Mouse (Mus musculus): ENCODE measurements around the gene H3f3b.
"Not testable (repeated sequence)": the region's sequence is repeated elsewhere in the genome, so short reads cannot be mapped to it uniquely, and the experiment has no call there.

Gene H3f3b

DNA sequence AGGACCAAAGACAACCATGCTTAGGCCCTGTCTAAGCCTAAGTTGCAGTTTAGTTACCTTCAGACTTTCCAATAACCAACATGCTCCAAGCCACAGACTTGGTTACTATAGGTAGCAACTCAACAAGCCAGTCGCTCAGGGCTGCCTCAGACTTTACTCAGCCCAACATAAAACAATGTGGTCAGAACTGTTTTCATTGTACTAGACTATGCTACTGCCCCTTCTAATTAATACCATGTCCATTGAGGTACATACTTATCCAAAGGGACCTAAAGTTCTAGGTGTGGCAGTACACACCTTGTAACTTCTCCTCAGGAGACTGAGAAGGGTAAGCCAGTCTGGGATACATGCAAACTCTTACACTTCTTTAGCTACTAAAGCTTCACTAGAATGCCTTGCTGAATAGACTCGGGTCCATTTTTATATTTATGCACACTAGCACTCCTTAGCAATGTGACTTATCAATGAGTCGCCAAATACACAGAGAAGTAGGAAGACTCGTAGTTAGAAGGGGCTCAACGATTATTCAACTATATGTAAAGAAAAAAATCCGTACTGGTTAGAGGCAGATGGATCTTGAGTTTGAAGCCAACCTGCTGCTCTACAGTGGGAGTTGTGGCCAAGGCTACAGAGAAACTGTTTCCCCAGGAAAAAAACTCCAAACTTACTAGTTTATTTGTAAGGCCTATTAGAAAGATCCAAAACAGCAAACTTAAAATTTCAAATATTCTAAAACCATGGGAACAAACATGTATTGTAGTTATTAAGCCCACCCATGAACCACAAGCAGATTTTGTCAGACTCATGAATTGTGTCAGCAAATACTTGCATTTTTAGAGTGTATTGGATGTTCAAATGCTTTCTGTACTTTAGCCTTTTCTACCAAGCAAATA is 6.2 kb downstream of the H3f3b start:
- no peak for DNase-seq (ENCODE audit: low spot score)

DNA sequence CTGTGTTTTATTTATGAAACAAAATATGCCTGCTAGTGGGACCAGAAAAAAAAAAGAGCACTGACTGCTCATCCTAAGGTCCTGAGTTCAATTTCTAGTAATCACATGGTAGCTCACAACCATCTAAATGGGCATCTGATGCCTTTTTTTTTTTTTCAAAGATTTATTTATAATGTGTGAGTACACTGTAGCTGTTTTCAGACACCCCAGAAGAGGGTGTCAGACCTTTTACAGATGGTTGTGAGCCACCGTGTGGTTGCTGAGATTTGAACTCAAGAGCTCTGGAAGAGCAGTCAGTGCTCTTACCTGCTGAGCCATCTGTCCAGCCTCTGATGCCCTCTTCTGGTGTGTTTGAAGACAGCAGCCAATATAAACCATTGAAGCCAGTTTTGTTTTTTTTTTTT is 7.2 kb downstream of the H3f3b start:
- DNase-seq (ENCODE audit: low spot score): no peak

DNA sequence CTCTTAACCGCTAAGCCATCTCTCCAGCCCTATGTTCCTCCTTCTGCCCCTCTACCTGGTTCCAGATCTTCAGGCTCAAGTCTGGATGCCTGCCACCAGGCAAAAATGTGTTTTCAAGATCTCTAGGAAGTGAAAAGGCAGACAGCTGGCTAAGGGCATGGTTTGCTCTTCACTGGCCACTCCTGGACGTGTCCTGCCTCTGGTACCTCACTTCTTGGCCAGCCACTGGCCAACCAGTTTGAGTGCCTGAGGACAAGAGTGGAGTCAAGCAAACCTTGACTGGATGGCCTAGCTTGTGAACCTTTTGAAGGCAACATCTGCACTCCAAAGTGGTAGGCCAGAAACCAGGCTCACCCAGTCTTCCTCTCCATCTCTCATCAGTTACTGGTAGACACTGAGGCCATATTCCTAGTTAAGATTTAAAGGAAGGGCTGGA is 7.8 kb downstream of the H3f3b start:
- DNase-seq (ENCODE audit: low spot score): no peak

DNA sequence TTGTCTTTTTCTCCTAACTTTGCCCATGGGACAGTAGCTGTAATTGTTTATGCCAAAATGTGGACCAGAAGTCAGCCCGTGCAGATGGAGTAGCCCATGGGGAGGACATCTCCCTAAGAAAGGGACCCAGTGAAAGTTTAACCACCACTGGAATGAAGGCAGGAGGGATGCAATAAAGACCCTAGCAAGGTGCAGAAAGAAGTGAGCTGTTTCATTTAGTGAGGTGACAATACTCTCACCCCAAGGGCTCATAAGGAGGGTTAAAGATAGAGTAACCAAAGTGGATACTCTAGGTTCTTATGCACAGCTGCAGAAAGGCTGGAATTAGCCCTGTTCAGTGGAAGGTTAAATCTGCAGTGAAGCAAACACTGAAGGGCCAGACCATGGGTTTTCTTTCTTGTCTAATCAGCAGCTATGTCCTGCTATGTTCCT is 8.4 kb downstream of the H3f3b start:
- no peak for DNase-seq (ENCODE audit: low spot score)

DNA sequence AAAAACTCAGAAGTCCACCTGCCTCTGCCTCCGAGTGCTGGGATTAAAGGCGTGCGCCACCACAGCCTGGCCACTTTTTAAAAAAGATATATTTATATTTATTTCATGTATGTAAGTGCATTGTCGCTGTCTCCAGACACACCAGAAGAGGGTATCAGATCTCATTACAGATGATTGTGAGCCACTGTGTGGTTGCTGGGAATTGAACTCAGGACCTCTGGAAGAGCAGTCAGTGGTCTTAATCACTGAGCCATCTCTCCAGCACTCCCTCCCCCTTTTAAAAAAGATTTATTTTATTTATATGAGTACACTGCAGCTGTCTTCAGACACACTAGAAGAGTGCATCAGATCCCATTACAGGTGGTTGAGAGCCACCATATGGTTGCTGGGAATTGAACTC is 8.9 kb downstream of the H3f3b start:
- not testable (repeated sequence) for DNase-seq (ENCODE audit: low spot score)

DNA sequence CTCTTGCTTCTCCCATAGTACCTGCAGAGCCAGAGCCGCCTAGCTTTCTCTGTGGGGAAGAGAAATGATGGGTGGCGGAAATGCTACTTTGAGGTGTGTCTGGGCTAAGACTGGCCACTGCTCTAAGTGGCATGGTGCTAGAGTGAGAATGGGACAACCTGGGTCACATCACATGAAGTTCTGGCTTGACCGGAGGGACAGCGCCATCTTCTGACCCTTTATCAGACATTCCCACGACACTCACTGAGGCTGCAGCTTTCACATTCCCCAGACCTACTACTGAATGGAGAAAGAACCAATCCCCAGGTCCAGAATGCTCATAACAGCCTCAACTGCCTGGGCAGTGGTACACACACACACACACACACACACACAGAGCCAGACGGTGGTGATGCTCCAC is 9.7 kb downstream of the H3f3b start:
- DNase-seq (ENCODE audit: low spot score): no peak

DNA sequence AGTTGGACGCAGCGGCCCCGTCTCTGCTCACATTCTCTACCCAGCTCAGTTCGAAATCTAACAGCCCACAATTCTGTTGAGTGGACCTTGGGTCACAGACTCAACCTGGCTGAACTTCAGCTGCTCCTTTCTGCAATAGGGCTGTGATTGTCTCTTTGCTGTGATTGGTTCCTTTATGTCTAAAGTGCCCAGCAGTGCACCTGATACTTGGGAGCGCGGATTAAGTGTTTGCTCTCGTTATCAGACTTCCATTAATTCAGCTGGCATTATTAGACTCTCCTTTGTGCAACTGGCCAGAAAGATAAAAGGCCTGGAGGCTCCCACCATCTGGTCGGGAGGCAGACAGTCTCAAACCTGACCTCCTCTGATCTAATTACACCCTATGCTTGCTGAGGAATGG is 12.9 kb downstream of the H3f3b start:
- DNase-seq (ENCODE audit: low spot score): no peak

DNA sequence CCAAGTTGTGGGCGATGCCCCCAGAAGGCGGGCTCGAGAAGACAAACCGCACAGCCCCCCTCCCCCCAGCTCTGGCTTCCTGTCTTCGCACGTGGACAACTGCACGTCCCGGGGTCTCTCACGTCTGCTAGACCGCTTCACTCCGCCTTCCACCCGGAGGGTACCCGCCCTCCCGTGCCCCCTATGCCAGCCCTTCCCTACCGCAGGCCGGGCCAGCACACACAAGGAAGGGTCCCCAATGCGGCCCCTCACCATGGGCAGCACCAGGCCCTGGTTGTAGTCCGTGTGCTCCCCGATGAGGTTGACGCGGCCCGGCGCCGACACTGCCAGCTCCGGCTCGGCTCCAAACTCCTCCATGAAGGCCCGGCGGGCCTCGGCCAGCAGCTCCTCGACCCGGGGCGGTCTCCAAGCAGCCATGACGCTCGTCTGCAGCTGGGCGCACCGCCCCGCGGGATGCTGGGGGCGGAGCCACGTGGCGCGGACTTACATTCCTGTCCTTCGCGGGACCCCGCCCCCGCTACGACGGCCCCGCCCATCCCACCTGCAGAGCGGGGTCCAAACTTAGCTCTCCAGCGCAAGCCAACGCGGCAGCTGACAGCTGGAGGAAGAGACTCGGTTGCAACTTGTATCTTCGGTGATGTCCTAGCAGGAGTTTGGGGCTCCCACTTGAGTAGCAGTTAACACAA is 15.4 kb downstream of the H3f3b start, which contains the start of gene Galk1:
Galk1 (minus strand) TSS at position 458 of the 686 bp plus-strand sequence.
- DNase-seq (ENCODE audit: low spot score): peak; percentile 62

DNA sequence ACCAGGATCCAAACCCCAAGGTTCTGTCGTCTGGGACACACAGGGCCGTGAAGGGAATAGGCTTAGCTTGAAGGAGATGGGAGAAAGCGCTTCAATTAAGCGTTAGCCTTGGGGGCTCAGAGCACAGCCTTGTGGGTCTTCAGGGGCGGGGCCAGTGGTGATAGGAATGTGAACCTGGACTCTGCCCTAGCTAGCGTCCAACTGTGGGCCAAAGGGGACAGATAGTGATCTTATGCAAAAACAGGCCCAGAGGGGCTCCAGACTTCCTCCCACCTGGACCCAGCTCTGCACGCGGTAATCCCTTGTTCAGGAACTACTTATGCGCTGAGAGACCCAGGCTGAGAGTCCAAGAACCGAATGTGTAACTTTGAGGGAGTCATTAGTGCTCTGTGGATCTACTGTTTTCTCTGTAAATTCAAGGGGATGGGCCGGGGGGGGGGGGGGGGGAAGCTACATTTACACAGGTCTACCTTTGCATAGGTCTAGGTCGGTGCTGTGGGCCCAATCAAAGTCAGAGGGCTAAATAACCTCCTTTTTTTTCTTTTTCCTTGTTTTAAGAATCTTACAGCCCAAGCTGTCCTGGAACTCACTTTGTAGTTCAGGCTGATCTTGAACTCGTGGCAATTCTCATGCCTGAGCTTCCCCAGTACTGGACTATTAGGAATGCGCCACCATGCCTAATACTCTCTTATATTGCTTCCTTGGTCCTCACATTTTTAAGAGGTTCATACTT is 16.1 kb downstream of the H3f3b start:
- DNase-seq (ENCODE audit: low spot score): no peak

DNA sequence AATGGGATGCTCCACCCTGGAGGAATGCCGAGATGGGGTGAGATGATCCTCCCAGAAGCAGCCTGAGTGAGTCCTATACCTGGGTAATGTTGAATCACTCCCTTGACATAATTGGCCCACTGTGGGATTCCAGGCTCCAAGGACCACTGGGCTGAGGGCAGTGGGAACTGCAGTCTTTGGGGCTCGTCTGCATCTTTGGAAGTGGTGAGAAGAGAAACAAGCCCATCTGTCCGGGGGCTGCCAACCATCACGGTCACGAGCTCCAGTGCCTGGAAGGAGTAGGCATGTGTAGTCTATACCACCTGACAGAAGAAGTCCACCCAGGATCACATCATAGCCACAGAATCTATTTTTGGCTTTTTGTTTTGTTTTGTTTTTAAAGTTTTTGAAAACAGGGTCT is 16.8 kb downstream of the H3f3b start:
- DNase-seq (ENCODE audit: low spot score): no peak

DNA sequence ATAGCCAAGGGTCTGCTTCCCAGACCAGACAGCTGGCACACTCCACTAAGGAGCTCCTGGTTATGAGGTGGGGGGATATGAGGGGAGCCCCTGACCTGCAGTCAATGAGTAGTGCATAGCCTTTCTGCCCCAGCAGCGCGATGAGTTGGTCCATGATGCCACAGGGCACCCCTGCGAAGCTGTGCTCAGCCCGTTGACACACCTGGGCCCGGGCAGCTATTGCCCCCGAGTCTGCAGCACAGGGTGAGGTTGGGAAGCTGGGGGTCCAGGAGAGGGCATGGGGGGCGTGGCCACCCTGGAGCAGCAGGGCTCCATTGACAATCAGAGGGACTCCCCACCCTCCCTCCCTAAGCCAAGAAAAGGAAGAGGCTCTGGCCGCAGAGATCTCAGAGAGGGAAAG is 17.6 kb downstream of the H3f3b start:
- no peak for DNase-seq (ENCODE audit: low spot score)

DNA sequence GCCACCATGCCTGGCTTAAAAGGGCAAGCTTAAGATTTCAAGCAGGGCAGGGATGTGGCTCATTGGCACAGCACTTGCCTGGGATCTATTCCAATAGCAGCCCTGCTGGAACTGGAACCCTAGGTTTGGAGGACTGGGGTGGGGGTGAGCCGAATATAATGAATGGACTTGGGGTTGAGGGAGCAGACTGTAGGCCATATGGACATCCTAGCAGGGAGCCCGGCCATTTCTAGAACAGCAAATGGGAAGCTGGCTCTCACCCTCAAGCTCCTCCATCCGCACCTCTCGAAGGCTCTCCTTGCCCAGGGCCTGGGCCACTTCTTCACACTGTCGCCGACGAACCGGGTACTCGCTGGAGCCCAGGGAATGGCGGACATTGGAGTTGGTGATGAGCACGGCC is 18.1 kb downstream of the H3f3b start:
- no peak for DNase-seq (ENCODE audit: low spot score)

DNA sequence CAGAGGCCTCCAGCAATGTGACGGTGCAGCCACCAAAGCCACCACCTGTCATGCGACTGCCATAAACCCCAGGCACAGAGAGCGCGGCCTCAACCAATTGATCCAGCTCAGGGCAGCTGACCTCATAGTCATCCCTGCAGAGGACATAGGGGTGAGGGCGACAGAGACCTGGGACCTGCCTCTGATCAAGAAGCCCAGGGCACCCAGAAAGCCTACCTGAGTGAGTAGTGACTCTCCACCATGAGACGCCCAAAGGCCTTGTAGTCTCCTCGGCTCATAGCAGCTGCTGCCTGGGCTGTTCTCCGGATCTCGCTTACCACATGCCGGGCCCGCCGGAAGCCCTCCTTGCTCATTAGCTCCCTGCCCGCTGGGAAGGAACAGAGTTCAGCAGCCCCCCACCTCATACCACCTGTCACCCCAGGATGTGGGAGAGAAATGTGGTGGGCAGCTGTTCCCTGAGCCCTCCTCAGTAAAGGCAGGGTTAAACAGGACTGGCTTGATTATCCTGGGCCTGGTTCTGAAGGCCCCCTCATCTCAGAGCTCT is 18.9 kb downstream of the H3f3b start:
- DNase-seq (ENCODE audit: low spot score): no peak

DNA sequence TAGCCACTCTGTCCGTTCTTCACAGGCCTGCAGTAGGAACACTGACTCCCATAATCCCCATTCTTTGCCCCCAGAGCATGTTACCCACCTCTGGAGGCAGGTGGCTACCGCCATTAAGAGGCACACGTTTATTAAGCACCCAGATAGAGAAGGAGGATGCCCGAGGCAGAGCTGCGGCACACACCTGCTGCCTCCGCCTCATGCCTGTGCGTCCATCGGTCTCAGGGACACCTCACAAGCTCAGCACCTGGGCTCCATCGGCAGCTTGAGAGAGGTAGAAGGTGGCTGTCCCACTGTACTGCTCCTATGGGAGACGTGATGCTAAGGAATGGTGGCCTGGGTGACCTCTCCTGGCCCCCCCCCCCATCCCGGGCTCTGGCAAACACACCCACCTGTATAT is 19.4 kb downstream of the H3f3b start:
- DNase-seq (ENCODE audit: low spot score): no peak

DNA sequence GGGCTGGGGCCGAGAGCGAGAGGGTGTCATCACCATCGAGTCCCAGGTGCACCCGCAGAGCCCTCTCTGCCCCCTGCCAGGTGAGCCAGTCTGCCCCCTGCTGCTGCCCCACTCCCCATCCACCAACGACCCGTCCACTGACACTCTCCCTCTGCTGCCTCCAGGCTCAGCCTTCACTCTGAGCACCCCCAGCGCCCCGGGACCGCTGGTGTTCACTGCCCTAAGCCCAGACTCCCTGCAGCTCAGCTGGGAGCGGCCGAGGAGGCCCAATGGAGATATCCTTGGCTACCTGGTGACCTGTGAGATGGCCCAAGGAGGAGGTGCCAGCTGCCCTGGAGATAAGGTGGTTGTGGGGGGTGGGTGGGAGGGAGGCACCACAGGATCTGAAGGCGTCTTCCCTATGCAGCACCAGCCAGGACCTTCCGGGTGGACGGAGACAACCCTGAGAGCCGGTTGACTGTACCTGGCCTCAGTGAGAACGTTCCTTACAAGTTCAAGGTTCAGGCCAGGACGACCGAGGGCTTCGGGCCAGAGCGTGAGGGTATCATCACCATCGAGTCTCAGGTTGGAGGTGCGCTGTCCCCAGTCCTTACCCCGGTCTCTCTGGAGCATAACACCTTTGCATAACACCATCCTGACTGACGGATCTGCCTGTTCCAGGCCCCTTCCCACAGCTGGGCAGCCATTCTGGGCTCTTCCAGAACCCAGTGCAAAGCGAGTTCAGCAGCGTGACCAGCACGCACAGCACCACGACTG is 20.5 kb downstream of the H3f3b start:
- DNase-seq (ENCODE audit: low spot score): no peak

DNA sequence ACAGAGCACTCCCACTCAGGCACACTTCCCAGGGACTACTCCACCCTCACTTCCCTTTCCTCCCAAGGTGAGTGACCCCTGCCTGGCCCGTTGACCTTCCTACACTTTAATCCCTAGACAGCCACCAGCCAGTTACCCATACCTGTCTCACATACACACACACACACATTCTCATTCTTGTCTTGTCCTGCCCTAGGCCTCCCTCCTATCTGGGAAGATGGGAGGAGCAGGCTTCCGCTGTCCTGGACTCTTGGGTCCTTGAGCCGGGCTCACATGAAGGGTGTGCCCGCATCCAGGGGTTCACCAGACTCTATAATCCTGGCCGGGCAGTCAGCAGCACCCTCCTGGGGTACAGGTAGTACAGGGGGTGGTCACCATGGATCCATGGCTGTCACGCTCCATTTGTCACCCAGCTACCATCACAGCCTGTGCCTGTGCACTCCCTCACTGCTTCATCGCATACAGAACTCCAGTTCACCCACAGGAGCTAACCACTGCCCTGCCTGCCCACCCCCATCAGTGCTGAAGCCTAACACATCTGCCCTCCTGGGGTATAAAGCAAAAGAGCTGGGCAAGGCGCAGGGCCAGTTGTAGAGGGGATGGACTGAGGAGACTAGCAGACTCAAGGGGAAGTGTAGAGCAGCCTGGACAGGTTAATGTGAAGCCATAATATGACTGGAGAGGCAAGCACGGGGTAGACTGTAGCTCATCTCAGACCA is 21.9 kb downstream of the H3f3b start:
- DNase-seq (ENCODE audit: low spot score): no peak

DNA sequence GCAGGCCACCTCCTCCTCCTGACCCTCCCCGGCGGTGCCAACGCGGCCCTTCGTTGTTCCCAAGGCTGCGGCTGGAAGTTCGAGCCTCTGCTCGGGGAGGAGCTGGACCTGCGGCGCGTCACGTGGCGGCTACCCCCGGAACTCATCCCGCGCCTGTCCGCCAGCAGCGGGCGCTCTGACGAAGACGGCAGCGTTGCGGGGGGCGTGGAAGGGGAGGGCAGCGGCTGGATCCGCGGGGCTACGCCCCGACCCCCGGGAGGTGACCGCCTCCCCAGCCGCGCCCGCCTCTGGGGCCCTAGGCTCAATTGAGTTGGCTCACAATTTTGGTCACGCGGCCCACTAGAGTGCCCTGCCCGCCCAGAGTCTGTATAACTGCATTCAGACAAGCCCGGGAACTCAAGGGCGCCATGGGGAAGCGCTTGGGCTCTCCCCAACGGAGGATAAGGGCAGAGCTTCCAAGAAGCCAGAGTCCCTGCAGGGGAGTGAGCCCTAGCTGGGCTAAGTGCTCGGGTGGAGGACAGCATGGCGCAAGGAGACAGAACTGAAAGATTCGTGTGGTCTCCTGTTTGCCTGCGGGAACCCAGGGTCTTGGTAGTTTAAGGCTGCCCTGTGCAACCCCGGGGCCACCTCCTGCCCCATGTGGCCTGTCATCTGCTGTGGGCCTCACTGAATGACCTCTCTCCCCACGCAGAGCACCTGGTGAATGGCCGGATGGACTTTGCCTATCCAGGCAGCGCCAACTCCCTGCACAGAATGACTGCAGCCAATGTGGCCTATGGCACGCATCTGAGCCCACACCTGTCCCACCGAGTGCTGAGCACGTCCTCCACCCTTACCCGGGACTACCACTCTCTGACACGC is 22.7 kb downstream of the H3f3b start:
- no peak for DNase-seq (ENCODE audit: low spot score)

DNA sequence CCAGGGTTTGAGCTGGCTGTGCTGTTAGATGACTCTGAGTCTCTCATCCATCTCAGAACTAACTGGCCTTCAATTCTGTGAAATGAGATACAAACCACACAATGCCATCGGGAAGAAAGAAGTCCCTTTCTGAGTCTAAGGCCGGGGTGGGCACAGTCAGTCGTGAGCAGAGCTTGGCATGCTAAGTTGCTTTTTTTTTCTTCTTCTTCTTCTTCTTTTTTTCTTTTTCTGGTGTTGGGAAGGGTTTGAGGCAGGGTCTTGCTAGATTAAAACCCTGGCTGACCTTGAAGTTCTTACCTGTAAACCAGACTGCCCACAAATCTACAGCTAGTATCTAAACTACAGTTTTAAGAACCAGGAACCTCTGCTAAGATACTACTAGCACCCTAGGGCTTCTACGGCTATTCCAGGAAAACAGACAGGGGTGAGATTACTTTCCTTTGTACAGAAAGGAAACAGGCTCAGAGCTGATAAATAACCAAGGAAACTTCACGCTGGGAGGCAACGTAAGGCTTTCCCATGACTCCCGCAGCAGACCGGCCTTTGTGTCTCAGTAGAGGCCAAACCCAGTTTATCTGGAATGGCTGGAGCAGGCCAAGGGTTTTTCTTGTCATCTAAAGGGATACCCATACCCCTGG is 23.5 kb downstream of the H3f3b start:
- no peak for DNase-seq (ENCODE audit: low spot score)

DNA sequence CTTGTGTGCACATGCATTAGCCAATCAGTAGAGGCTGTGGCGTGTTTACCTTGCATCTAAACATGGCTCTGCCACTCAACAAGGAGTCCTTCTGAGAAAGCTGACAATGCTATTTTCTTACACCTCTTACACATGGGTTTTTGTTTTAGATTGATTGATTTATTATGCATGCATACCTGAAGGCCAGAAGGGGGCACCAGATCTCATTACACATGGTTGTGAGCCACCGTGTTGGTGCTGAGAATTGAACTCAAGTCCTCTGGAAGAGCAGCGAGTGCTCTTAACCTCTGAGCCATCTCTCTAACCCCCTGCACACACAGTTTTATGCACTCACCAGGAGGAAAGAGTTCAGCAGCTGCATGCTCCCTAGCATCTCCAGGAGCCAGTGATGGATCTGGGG is 24.9 kb downstream of the H3f3b start:
- no peak for DNase-seq (ENCODE audit: low spot score)

DNA sequence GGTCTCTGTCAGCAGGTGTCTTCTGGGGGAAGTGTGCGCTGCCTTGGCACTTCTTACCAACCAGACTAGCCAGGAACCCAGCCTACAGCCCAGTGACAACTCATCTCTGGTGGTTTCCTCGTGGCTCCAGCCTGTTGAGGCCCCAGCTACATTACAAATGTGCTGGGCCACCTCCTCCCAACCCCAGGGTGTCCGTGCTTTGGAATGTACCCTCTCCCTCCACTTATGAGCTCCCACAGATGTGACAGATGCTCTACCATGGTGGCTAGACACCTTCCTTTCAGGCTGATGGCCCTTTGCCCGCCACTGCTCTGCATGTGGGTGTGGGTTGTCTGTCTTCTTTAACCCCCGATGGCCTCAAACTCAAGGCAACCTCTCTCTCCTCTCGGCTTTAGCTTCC is 26.0 kb downstream of the H3f3b start:
- DNase-seq (ENCODE audit: low spot score): no peak

Measured in urinary bladder, postnatal 10 days (tissue).